Mouse (Mus musculus) cerebellum, postnatal 14 days (tissue): Measurements from ENCODE around the gene Malrd1.

Experiments
- DNase-seq, 2 experiments: peaks; one replicate each; pipeline ENCODE4 v3.0.0; 2021; ENCODE audit warnings: mixed read lengths in 2 of 2

Malrd1 gene

GRCm38 (mm10) chr2:16031559-16031958 is 505.3 kb downstream of the Malrd1 start:
- no peak for DNase-seq

GRCm38 (mm10) chr2:16032804-16033203 is 506.5 kb downstream of the Malrd1 start:
- no peak for DNase-seq

DNA sequence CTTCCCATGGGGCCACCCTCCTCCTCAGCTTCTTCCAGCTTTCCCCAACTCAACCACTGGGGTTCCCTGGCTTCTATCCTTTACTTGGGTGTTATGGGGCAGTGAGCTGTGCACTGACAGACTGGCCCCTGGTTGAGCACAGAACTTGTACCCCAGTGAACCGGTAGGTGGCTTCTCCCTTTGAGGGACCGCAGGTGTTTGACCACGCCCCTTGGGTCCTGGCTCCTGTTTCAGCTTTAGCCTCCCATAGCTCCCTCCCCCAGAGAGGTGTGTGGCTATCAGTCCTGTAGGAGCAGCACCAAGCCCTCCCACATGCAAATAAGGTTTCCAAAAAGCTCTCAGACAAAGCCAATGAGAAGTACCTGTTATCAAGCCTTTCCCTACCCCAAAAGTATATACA is 584.4 kb downstream of the Malrd1 start:
- DNase-seq: no peak

DNA sequence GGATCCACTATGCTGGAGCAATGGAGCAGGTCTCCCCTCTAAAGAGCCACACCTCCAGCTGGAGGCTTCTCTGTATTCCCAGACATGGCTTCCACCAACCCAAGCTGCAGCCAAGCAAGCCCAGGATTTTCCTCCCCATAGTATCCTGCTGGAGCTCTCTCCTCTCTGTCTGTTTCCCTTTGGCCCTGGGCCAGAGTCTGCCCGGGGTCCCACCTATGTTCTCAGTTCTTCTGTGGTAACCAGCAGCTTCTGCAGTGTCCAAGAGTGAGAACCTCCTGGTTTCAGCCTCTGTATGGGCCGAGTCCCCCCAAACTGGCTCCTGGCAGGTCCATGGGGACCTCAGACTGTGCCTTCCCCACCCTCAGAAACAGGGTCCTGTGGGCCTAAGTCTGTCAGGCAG is 587.1 kb downstream of the Malrd1 start:
- DNase-seq: no peak

DNA sequence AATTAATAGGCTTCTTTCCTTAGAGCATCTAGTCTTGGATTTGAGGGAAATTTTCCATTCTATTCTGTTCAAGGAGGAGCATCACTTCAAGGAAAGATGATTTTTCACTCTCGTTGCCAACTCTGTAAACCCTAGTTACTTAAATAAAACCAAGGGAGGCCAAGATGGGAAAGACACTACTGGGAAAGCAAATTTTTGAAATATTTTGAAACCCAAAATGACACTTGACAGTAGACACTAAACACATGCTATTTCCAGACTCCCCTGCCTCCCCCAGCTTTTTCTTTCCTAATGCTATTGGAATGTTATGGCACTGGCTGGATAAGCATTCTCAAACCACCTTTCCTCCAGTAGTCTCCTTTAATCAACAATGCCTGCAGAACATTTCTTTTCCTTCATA is 621.7 kb downstream of the Malrd1 start:
- no peak for DNase-seq

DNA sequence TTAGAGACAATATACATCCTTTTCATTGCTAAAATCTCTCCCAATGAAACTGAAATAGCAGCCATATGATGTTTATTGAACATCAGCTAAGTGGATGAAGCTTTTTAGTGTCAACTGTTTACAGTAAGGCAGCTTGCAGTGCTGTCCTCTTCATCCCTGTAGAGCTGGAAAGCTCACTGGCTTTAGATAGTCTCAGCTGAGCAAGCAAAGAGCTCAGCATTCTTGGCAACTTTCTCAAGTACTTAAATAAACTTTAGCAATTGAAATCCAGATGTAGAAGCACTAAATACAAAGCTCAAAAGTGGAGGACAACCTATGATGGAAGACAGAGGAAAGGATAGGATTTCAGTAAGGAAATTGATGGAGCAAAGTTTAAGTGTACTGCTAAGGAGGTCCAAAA is 626.3 kb downstream of the Malrd1 start:
- no peak for DNase-seq

GRCm38 (mm10) chr2:16163246-16163989 is 637.1 kb downstream of the Malrd1 start:
- no peak for DNase-seq

DNA sequence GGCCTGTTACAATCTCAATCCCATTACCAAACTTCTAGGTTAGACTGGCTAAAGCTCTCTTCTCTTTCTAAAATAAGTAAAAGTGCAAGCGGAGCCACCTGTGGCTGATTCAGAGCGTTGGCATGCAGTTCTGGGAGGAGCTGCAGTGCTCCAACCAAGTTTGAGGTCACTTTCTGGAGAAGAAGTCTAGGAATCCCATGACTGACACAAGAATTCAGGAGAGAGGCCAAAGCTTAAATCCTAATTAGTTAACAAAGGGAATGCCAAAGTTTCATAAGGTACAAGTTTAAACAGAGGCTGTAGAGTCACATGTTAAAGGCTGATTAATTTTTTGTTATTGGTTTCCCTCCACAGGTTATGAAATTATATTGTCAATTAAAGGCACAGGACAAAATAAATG is 642.3 kb downstream of the Malrd1 start:
- DNase-seq: no peak

- no peak for DNase-seq
Measured at GRCm38 (mm10) chr2:16172086-16172485, 645.8 kb downstream of the Malrd1 start.

DNA sequence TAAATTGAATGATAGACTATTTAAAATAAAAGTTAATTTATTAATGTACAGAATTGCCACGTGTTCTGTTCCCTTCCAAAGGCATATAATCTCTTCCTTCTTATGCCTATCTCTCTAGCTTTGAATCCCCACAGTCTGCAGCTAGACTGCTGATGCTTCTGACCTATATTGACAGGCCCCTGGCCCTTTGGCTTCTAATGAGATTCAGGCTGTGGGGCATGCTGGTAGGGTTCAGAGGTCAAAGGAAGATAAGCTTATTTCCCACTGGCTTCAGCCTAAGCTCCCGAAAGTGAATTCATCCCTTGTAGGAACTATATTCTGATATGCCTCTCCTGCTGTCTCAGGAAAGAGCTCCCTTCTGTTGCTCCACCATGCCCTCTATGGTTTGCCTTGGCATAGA is 647.1 kb downstream of the Malrd1 start:
- DNase-seq: no peak

DNA sequence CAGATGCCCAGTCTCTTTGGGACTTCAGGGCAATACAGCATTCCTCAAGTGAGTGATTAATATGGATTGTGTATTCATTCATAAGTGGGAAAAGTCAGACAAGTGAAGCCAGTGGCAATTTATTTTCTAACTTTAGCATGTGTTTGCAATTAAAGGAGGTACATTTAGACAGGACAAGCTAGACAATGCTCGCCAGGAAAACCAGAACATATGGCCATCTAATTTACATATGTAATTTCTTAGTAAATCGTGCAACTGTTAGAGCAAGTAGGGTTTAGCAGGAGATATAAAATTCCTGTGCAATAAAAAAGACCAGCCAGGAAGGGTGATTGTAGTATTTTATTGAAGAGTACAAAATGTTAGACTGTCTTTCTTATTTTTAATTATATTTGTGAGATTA is 655.9 kb downstream of the Malrd1 start:
- no peak for DNase-seq

- DNase-seq: no peak
Measured at GRCm38 (mm10) chr2:16183158-16183557, 656.9 kb downstream of the Malrd1 start.

- no peak for DNase-seq
Measured at GRCm38 (mm10) chr2:16210016-16210415, 683.7 kb downstream of the Malrd1 start.

- DNase-seq: no peak
Measured at GRCm38 (mm10) chr2:16212752-16213151, 686.5 kb downstream of the Malrd1 start.

DNA sequence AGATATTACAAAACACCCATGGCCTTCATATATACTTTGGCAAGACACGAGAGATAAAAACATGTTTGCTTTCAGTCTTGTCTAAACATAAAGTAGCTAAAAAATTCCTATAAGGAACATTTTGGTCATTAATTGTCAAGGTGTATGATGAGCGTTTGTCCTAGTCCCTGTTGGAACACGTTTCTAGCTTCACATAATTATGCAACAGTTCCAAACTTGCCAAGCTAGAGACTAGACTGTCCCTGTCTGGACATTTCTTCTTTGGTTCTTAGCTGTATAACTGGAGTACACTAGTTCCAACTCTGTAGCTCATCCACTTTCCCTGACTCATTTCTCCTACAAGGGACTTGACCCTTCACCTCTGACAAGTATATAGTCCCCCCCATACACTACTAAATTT is 687.8 kb downstream of the Malrd1 start:
- no peak for DNase-seq

- no peak for DNase-seq
Measured at GRCm38 (mm10) chr2:16228187-16228832, 702.0 kb downstream of the Malrd1 start.

DNA sequence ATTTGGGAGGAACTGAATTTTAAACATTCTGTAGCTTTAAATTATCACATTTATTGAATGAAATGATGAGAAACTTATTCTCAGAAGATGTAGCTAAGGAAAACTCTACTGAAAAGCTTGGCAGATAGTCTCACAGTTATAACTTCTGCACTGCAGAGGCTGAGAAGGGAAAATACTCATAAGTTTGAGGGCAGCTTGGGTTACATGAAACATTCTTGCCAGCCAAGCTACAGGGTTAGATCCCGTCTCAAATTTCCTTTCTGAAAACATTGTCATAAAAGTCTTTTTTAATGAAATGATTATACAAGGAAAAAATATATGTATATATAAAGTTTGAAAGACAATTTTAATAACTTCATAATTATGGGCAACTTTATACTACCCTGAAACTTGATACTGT is 714.6 kb downstream of the Malrd1 start:
- no peak for DNase-seq

DNA sequence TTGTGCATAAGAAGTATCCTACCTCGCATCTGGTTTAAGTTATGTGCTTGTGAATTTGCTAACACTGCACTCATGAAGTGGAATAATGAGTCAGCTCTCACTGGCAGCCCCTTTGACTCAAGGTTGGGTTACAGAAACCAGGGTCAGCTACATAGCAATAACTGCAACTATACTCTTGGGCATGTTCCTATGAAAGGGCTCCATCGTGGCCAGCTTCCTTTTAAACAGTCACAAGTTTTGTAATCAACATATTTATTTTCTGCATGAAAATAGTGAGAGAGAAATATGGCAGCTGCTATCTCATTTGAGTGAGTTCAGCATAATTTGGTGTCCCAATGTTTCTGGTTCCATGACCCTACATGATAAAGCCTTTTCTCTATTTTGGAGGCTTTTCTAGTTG is 716.8 kb downstream of the Malrd1 start:
- no peak for DNase-seq

DNA sequence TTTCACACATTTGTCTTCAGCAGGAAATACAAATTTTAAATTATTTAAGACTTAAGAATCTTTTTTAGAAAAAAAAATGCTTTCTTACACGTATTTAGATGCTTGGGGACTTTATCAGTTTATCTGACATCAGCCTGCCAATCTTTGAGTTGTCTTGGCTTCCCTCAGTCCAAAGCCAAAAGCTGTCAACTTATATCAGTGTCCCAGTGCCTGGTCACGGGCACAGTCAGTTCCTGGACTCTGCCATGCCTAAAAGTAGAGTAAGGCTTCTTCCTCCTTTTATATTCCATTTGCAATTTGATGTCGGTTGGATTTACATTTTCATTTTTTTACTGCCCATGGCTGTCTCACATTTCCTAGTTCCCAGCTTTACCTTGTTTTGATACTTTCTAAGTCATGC is 722.6 kb downstream of the Malrd1 start:
- DNase-seq: peak; percentile 70 to 74

DNA sequence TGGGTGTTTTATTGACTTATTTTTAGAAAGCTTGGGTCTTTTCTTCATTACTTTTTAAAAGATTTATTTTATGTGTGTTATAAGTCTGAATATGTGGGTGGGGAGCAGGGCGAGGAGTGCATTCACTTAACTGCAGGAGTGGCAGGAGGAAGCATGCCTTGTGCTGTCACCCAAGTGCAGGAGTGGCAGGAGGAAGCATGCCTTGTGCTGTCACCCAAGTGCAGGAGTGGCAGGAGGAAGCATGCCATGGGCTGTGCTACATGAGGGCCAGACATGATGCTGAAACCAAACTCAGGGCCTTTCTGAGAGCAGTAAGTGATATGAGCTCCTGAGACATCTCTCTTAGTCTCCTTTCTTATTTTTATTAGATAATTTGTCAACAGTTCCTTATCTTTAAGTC is 726.0 kb downstream of the Malrd1 start:
- no peak for DNase-seq
